Mouse (Mus musculus) thymus, adult 2 months (tissue): ENCODE measurements around the gene Ptges2. TPM values are rescaled to one million over a fixed set of nuclear protein-coding genes. Genes with fewer than 3 reads are reported as not detected.
A peak's percentile ranks its signal among the peaks of the same experiment; 100 is the strongest.

ENCODE experiments used
- DNase-seq: peaks from one replicate; pipeline ENCODE4 v3.0.0; 2021
- H3K27ac ChIP-seq: fragments of 200-500 bp; 2 replicates; pipeline ENCODE4 v1.5.1; 2012; ENCODE audit warnings: low read length, control low read depth; ENCODE audit not compliant: control insufficient read depth, insufficient read depth
- H3K27me3 ChIP-seq: fragments of 200-500 bp; 2 replicates; pipeline ENCODE4 v1.6.1; 2012; ENCODE audit warnings: mild to moderate bottlenecking, low read length, moderate library complexity, mixed read lengths; ENCODE audit not compliant: control insufficient read depth, insufficient read depth
- H3K36me3 ChIP-seq: fragments of 200-500 bp; 2 replicates; pipeline ENCODE4 v1.6.1; 2012; ENCODE audit warnings: mild to moderate bottlenecking, low read length, moderate library complexity; ENCODE audit not compliant: control insufficient read depth, insufficient read depth
- H3K4me1 ChIP-seq: fragments of 200-500 bp; replicated peaks from 2 replicates; pipeline ENCODE4 v1.6.1; 2012; ENCODE audit warnings: low read length; ENCODE audit not compliant: control insufficient read depth, insufficient read depth
- H3K4me3 ChIP-seq: fragments of 200-500 bp; 2 replicates; pipeline ENCODE4 v1.5.1; 2012; ENCODE audit warnings: mild to moderate bottlenecking, low read length, control low read depth, moderate library complexity; ENCODE audit not compliant: control insufficient read depth, insufficient read depth
- CTCF ChIP-seq: fragments of 200-500 bp; IDR thresholded peaks from 2 replicates; pipeline ENCODE4 v1.5.1; 2012; ENCODE audit warnings: mild to moderate bottlenecking, control low read depth, low read length, moderate library complexity, borderline replicate concordance; ENCODE audit not compliant: control insufficient read depth, poor library complexity, insufficient read depth; ENCODE audit errors: extremely low read depth
- POLR2A ChIP-seq: fragments of 200-500 bp; IDR thresholded peaks from 2 replicates; pipeline ENCODE4 v1.6.1; 2012; ENCODE audit warnings: mild to moderate bottlenecking, low read length, control low read depth, moderate library complexity; ENCODE audit not compliant: control insufficient read depth, poor library complexity, insufficient read depth; ENCODE audit errors: extremely low read depth
- WGBS: fragments of 180-500 bp; shearing (Covaris S2); methylation state at CpG from one replicate; pipeline ENCODE4 v1.1.7; 2018; 5-methylcytosine and 5-hydroxymethylcytosine counted together
- polyA plus RNA-seq: library from polyadenylated mRNA; depleted of rRNA; stranded (reverse); fragments of >200 nt; gene quantifications from 2 replicates; pipeline ENCODE4 v1.2.3, GENCODE M21; 2012

The Ptges2 gene
- polyA plus RNA-seq, 1 experiment = 24.7 TPM

DNA sequence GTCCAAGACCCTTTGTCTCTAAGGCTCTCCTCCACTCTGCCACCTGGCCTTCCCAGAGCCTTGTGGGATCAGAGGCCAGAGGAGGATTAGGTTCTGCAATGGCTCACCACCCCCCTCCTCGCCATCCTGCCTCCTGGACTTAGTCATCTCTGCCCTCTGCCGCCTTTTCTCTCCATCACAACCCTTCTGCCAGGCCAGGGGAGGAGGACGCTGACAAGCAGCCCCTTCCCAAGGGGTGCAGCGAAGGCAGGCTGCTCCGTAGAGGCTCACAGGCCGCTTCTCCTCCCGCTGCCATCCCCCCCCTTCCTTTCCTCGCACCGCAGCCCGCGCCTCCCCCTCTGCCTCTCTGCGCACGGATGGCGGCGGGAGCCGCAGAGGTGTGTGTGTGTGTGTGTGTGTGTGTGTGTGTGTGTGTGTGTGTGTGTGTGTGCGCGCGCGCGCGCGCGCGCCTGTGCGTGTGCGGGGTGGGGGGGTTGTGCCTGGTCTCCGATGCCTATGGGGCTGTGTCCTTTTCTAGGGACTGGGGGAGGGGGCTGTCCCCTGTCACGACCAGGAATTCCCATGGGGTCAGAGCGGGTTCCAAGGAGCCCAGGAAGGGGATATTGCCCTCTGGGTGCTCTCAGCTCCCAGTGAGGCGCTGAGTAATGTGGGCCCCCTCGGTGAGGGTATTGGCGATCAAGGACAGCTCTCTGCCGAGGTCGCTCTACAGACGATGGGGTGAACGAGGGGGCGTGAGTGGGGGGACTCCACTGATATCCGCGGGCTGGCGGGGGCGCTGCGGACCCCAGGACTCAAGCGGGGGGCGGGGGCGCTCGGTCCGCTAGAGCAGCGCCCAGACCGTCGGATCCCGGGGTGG is 43.3 kb upstream of the Ptges2 start, which contains the start of gene Ciz1:
Gene Ciz1, plus strand, starts transcription at position 177 of the 856 bp plus-strand sequence.
- H3K36me3 ChIP-seq = no peaks in the 10 kb centered on the region
- peak; percentile 36 for DNase-seq
- 2% methylated on average over 48 of the region's 52 CpGs for WGBS
- H3K4me3 ChIP-seq = peak within 1 kb of the TSS; percentile 39
- TF ChIP-seq CTCF = no peak
- no peak for TF ChIP-seq POLR2A
- peaks cover 3% of the 10 kb centered on the region for H3K27me3 ChIP-seq
- H3K27ac ChIP-seq = no peak within 1 kb of the TSS
- peaks cover 12% of the 10 kb centered on the region for H3K4me1 ChIP-seq

DNA sequence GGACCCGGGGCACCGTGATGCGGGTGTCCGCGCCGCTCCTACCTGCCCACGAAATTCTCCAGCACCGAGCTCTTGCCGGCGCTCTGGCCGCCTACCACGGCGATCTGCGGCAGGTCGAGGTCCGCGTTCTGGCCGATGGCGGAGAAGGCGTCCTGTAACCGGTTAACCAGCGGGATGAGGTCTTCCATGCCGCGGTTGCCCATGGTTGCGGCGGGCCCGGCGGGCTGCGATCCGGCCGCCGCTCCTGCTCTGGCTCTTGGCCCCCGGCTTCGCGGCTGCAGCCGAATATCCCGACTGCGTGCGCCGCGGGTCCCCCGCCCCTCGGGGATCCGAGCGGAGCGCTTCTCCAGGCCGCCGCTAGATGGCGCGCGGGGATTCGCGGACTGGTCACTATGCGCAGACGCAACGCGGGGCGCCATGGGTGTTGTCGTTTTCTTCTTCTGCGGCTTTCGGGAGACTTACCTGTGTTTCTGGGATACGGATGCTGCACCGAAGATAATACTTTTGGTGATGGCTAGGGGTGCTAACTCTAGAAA is 42.6 kb upstream of the Ptges2 start, which contains the start of gene Dnm1:
Gene Dnm1, minus strand, starts transcription at position 332 of the 536 bp plus-strand sequence.
- Histone ChIP-seq H3K4me1 (peaks cover 12% of the 10 kb centered on the region), H3K27me3 (peaks cover 3% of the 10 kb centered on the region), H3K36me3 (no peaks in the 10 kb centered on the region), H3K4me3 (peak within 1 kb of the TSS; percentile 39), H3K27ac (no peak within 1 kb of the TSS)
- DNase-seq = peak; percentile 87
- no peak for TF ChIP-seq POLR2A
- TF ChIP-seq CTCF = peak; percentile 99
- WGBS = under 1% methylated on average over 63 of the region's 63 CpGs

DNA sequence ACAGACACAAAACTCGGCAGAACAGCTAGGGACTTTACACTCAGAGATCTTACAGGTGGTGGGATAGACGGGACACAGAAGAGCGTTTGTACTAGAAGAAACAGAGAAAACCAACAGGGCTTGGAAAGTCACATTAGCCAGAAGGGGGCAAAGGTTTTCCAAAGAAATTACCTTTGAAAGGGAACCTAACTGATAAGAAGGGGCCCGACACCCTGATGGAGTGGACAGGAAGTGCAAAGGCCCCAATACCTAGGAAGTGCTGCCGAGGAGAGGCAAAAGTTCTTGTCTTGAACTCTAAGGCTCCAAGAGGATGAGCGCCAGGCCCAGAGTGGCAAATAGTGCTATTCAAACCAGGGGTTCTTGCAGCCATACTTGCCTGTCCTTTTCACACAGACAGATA is 41.9 kb upstream of the Ptges2 start:
- WGBS = 82% methylated on average over 6 of the region's 6 CpGs
- Histone ChIP-seq H3K4me3 (no peak overlapping the region), H3K27me3 (peaks cover 3% of the 10 kb centered on the region), H3K27ac (no peak overlapping the region), H3K36me3 (no peaks in the 10 kb centered on the region), H3K4me1 (peaks cover 12% of the 10 kb centered on the region)
- no peak for DNase-seq
- no peak for TF ChIP-seq POLR2A
- TF ChIP-seq CTCF = no peak

DNA sequence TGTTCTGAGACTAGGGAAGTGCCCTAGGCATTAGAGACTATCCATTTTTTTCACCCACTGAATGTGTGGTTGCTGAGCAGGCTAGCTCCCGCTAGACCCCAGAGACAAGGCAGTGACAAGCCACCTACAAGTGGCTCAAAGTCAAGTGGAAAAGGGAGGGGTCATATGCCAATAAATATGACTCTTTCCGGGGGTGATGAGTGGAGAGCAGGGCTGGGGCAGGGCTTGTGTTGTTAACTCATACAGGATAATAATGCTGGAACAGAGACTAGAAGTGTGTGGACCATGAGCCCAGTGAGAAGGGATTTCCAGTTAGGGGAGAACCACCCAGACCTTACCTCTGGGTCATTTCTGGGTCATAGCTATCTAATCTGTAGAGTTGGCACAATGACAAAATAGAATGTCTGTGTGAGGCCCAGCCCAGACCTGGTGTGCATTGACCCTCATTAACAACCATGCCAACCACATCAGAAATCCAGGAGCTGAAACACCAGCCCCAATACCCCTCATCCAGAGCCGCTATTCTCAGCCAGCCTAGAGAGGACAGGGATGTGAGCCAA is 41.3 kb upstream of the Ptges2 start:
- WGBS = 95% methylated on average over 3 of the region's 3 CpGs
- Histone ChIP-seq H3K27me3 (peaks cover 3% of the 10 kb centered on the region), H3K4me1 (peaks cover 12% of the 10 kb centered on the region), H3K27ac (no peak overlapping the region), H3K36me3 (no peaks in the 10 kb centered on the region), H3K4me3 (no peak overlapping the region)
- no peak for DNase-seq
- TF ChIP-seq POLR2A = no peak
- TF ChIP-seq CTCF = no peak

DNA sequence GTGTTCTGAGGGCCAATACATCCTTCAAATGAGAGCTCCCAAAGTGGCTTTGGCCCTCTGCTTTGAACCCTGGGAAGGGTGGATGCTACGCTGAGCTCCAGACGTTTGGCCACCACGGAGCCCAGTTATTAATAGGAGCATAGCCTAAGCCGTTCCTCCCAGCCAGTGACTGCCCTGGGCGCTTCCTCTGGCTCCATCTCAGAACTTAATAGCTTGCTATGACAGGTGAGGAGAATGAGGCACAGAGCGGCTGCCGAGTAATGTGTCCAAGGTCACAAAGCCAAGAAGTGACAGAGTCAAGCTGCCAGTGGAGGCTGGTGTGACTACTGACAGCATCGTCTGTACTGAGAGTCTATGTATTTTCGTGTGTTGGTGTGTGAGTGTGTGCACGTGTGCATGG is 39.5 kb upstream of the Ptges2 start:
- no peaks in the 10 kb centered on the region for H3K36me3 ChIP-seq
- DNase-seq = no peak
- H3K27ac ChIP-seq = no peak overlapping the region
- peaks cover 12% of the 10 kb centered on the region for H3K4me1 ChIP-seq
- no peak for TF ChIP-seq CTCF
- TF ChIP-seq POLR2A = no peak
- WGBS = 87% methylated on average over 10 of the region's 10 CpGs
- H3K27me3 ChIP-seq = peaks cover 3% of the 10 kb centered on the region
- H3K4me3 ChIP-seq = no peak overlapping the region

DNA sequence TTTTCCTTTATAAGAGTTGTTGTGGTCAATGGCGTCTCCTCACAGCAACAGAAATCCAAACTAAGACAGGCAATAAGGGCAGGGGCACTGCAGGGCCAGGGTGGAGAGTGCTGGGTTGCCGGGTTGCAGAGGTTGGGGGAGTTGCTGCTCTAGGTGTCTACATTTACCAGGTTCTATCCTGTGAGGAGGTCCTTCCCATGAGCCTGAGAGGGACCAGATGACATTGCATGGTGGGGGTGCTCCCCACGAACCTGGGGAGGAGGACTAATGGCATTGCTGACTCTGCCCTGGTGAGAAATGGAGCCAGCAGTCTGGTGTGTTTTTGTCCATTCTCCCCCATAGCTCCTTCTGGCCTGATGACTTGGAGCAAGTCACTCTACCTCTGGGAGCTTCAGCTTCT is 38.0 kb upstream of the Ptges2 start:
- no peak for DNase-seq
- 83% methylated on average over 3 of the region's 3 CpGs for WGBS
- no peak for TF ChIP-seq CTCF
- TF ChIP-seq POLR2A = no peak
- Histone ChIP-seq H3K4me1 (peaks cover 11% of the 10 kb centered on the region), H3K36me3 (no peaks in the 10 kb centered on the region), H3K27ac (no peak overlapping the region), H3K4me3 (no peak overlapping the region), H3K27me3 (peaks cover 3% of the 10 kb centered on the region)
